Mouse (Mus musculus) olfactory bulb, adult 2 months (tissue): ENCODE data around the gene Mrln. TPM values are rescaled to one million over a fixed set of nuclear protein-coding genes. Genes with fewer than 3 reads are reported as not detected.
A peak's percentile ranks its signal among the peaks of the same experiment; 100 is the strongest.

Experiments used
- H3K27ac ChIP-seq: fragments of 200-500 bp; 2 replicates; pipeline ENCODE4 v1.5.1; 2012; ENCODE audit warnings: low read depth, low read length; ENCODE audit not compliant: insufficient read depth
- H3K4me1 ChIP-seq: fragments of 200-500 bp; 2 replicates; pipeline ENCODE4 v1.6.1; 2012; ENCODE audit warnings: low read length; ENCODE audit not compliant: control insufficient read depth, insufficient read depth
- H3K4me3 ChIP-seq: fragments of 200-500 bp; 2 replicates; pipeline ENCODE4 v1.5.1; 2012; ENCODE audit warnings: mild to moderate bottlenecking, low read depth, low read length, moderate library complexity; ENCODE audit not compliant: insufficient read depth
- CTCF ChIP-seq: fragments of 200-500 bp; IDR thresholded peaks from 2 replicates; pipeline ENCODE4 v1.5.1; 2012; ENCODE audit warnings: low read depth, mild to moderate bottlenecking, low read length, moderate library complexity; ENCODE audit not compliant: insufficient read depth
- POLR2A ChIP-seq: fragments of 200-500 bp; IDR thresholded peaks from 2 replicates; pipeline ENCODE4 v1.6.1; 2012; ENCODE audit warnings: mild to moderate bottlenecking, low read depth, low read length, moderate library complexity; ENCODE audit not compliant: insufficient read depth
- WGBS: fragments of 180-500 bp; shearing (Covaris S2); methylation state at CpG from one replicate; pipeline ENCODE4 v1.1.7; 2018; 5-methylcytosine and 5-hydroxymethylcytosine counted together
- polyA plus RNA-seq: library from polyadenylated mRNA; stranded (reverse); fragments of >200 nt; gene quantifications from 2 replicates; pipeline ENCODE4 v1.2.4, GENCODE M21; 2012; ENCODE audit warnings: low replicate concordance; ENCODE audit not compliant: missing spikeins, insufficient read depth, insufficient read length

Gene Mrln
- not detected in 2 replicates for polyA plus RNA-seq

DNA sequence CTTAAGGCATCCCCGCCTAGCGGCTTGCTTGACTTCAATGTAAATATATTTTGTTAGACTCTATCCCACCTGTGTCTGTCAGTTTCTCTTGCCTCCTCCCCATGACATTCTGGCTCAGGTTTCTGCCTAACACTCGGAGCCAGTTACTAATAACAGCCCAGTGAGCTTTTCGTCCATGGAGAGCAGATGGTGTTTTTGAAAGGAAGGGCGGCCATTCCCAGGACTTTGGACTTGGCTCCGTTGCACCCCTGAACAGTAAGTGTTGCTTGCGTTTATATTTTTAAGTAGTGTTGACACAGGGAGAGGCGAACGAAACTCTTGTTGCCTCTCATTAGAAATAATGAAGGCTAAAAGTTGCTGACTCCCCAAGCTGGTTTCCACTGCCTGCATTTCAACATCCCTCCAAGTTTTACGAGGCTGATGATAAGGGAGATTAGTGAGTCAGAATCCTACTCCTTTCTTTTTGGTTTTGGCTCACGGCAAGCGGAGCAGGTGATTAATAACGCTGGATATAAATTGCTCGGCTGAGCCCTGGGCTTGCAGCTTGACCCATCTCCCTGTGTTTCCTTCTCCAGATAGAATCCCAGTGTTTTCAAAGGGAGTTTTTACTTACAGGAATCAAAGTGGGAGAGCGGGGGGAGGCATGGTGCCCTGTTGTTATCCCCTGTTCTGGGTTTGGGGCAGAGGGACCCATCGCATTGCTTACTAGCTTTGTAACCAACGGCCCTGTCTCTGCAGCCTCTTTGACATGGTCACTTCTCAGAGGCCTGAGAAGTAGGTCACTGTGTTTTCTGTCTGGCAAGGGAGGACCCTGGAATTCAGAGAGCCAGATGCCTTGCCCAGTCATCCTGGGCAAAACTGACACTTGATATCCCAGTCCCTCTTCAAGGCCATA is at the start of gene Mrln:
Gene Mrln, plus strand, starts transcription at position 160 of the 895 bp plus-strand sequence.
- 32% methylated on average over 17 of the region's 17 CpGs for WGBS
- TF ChIP-seq CTCF (no peak), POLR2A (no peak)
- Histone ChIP-seq H3K27ac (no peak within 1 kb of the TSS), H3K4me1 (peaks cover 4% of the 10 kb centered on the region; the same call in 1 of the 2 replicates), H3K4me3 (no peak within 1 kb of the TSS)

- Histone ChIP-seq H3K27ac (no peak overlapping the region), H3K4me3 (no peak overlapping the region), H3K4me1 (peaks cover 17% of the 10 kb centered on the region)
- TF ChIP-seq CTCF, result peak; percentile 32; the same call in 1 of the 2 replicates
- no peak for TF ChIP-seq POLR2A
- 77% methylated on average over 3 of the region's 3 CpGs for WGBS
Observed at GRCm38 (mm10) chr10:70156431-70157165, 47.9 kb upstream of the Mrln start.

- 69% methylated on average over 12 of the region's 12 CpGs for WGBS
- H3K4me1 ChIP-seq, result peaks cover 15% of the 10 kb centered on the region
- TF ChIP-seq CTCF, result no peak
- no peak for TF ChIP-seq POLR2A
- no peak overlapping the region for H3K27ac ChIP-seq
- H3K4me3 ChIP-seq, result no peak overlapping the region
Observed at GRCm38 (mm10) chr10:70159651-70160320, 44.7 kb upstream of the Mrln start.

DNA sequence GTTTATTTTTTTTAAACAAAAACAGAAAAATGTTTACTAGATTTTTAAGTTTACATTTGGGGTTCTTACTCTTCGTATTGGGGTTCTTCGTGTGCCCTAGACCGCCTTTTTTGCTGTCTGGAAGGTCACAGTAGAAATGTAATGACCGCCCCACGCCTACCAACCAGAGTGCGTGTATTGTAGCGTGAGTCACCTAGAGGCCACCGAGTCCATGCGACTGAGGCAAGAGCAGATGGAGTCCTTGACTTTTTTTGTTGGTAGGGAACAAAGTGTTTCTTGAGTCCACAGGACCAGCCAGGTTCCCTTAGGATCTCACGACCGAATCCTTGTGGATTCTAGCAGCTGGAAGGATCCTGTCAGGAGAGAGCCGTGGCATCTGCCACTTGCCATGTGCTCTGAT is 43.7 kb upstream of the Mrln start:
- no peak overlapping the region for H3K4me3 ChIP-seq
- 92% methylated on average over 12 of the region's 12 CpGs for WGBS
- no peak for TF ChIP-seq CTCF
- no peak for TF ChIP-seq POLR2A
- no peak overlapping the region for H3K27ac ChIP-seq
- peaks cover 21% of the 10 kb centered on the region for H3K4me1 ChIP-seq

DNA sequence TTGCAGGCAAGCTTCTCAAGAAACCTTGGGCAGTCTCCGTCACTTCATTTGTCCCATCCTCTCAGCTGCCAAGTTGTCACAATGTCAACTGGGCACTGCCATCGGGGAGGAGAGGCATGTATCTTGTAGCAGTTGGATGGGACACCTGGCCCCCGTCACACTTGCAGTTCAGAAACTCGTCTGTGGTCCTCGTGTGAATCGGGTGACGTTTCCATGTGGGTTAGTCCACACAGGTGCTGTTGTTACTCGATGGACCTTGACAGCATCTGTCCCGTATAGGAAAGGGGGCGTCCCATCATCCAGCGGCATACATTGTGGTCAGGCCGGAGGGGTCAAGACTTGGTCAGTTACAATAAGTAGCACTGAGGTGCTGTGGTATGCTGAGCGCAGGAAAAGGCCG is 43.0 kb upstream of the Mrln start:
- Histone ChIP-seq H3K4me1 (peaks cover 23% of the 10 kb centered on the region), H3K27ac (no peak overlapping the region), H3K4me3 (no peak overlapping the region)
- WGBS, result 95% methylated on average over 14 of the region's 14 CpGs
- TF ChIP-seq POLR2A, result no peak
- no peak for TF ChIP-seq CTCF

DNA sequence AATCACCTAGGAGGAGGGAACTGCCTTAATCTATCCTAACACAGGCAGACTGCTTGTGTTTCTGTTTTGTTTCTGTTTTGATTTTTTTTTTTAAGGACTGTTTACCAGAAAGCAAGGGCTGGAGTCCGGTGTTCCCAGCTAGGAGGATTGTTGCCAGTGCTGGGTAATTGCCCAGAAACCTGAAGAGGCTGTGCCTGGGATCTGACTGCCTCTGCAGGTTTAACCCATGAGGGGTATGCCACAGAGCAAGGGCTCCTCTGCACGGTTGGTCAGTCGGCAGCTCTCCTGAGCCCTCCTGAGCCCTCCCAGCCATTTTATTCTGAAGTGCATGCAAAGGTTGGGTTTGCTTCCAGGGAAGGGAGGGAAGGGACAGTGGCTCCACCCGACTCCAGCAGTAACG is 40.8 kb upstream of the Mrln start:
- Histone ChIP-seq H3K4me1 (peaks cover 26% of the 10 kb centered on the region), H3K4me3 (no peak overlapping the region), H3K27ac (no peak overlapping the region)
- 50% methylated on average over 5 of the region's 5 CpGs for WGBS
- no peak for TF ChIP-seq CTCF
- no peak for TF ChIP-seq POLR2A

- Histone ChIP-seq H3K4me3 (no peak overlapping the region), H3K4me1 (peaks cover 23% of the 10 kb centered on the region), H3K27ac (no peak overlapping the region)
- no peak for TF ChIP-seq POLR2A
- 60% methylated on average over 6 of the region's 6 CpGs for WGBS
Observed at GRCm38 (mm10) chr10:70165877-70166276, 38.6 kb upstream of the Mrln start.

GRCm38 (mm10) chr10:70166427-70166826 is 38.0 kb upstream of the Mrln start:
- Histone ChIP-seq H3K4me1 (peaks cover 23% of the 10 kb centered on the region), H3K4me3 (no peak overlapping the region), H3K27ac (no peak overlapping the region)
- 97% methylated on average over 5 of the region's 5 CpGs for WGBS
- no peak for TF ChIP-seq CTCF
- TF ChIP-seq POLR2A, result no peak

DNA sequence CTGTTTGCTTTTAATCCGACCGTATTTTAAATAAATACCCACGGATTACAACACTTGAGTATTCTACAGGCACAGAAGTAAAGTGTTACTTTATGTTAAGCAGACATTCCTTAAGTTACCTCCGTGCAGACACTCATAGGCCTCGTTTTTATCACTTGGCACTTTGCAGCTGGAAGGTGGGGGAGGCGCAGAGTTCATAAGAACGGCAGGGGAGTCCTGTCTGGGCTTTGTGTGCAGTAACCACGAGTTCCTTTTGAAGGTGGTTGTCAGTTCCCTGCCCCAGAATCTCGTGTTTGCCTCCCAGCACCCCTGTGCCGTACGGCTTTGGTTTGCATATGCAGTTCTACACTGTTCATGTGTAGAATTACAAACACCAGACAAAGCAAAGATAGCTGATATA is 36.8 kb upstream of the Mrln start:
- 65% methylated on average over 11 of the region's 11 CpGs for WGBS
- Histone ChIP-seq H3K4me1 (peaks cover 20% of the 10 kb centered on the region), H3K27ac (no peak overlapping the region), H3K4me3 (no peak overlapping the region)
- TF ChIP-seq POLR2A, result no peak
- TF ChIP-seq CTCF, result no peak
